ENCODE assay signal across 7 mouse cellular contexts in the genomic region with DNA sequence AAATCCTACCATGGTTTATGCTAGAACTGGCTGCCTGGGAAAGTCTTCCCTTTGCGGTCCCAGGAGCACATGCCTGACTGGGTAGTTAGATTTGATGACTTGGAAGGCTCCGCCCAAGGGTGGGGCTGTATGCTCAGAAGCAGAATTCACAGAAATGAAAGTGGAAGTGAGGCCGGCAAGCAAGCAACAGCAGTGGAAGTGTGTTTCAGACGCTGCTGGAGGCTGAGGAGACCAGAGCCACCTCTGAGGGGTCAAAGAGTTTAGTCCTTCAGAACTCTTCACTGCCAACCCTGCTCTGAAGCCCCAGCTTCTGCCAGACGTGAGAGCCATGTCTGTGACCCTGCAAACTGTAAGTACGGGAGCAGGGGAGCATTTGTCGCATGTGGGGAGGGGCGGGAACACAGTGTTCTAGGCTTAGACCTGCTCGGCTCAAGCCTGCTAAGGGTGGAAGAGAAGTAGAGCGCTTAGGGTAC. TPM values are rescaled to one million over a fixed set of nuclear protein-coding genes. Genes with fewer than 3 reads are reported as not detected.
DNase-seq lines count a peak whose midpoint lies in the region; ATAC-seq and TF ChIP-seq lines count a peak whose summit lies in the region.

TSS of gene Ifi35 (plus strand) at position 134 of the 473 bp plus-strand sequence.

- TF ChIP-seq CTCF in G1E (IDR thresholded peaks at IDR 0.05; ENCODE audit: low read depth, low read length), result no peak
- no peak for TF ChIP-seq CTCF in liver, postnatal 0 days (IDR thresholded peaks at IDR 0.05; ENCODE audit: low read depth)

- TF ChIP-seq EP300 in liver, postnatal 0 days (IDR thresholded peaks at IDR 0.05; ENCODE audit: low read depth), result peak; percentile 61

- intact Hi-C loops in left cerebral cortex, postnatal 36 days (cut with DNase I), result no loop called here

- H3K4me3 ChIP-seq in G1E (ENCODE audit: low read depth, low read length), result peak within 1 kb of the TSS; percentile 77
- H3K4me3 ChIP-seq in intestine, embryonic 14.5 days (ENCODE audit: low read depth, low read length), result peak within 1 kb of the TSS; percentile 39
- H3K4me3 ChIP-seq in liver, postnatal 0 days (ENCODE audit: low read depth, low read length), result peak within 1 kb of the TSS; percentile 84

- ATAC-seq in G1E (ENCODE audit: extremely low read depth, insufficient number of reproducible peaks, low FRiP score, poor library complexity, severe bottlenecking), result peak; percentile 79
- ATAC-seq in intestine, embryonic 14.5 days (replicated peaks; ENCODE audit: low FRiP score, low TSS enrichment, low read depth), result peak; percentile 47
- ATAC-seq in liver, postnatal 0 days, result peak; percentile 84

- H3K9ac ChIP-seq in intestine, embryonic 14.5 days (ENCODE audit: low read length), result peak within 1 kb of the TSS; percentile 42
- peak within 1 kb of the TSS; percentile 82 for H3K9ac ChIP-seq in liver, postnatal 0 days (replicated peaks)

- H3K4me1 ChIP-seq in G1E (ENCODE audit: insufficient read depth, low read depth, low read length), result peaks cover 72% of the 10 kb centered on the region
- H3K4me1 ChIP-seq in intestine, embryonic 14.5 days (replicated peaks; ENCODE audit: control insufficient read depth, insufficient read depth, low read length), result peaks cover 11% of the 10 kb centered on the region
- peaks cover 37% of the 10 kb centered on the region for H3K4me1 ChIP-seq in liver, postnatal 0 days (ENCODE audit: insufficient read depth)

- H3K4me2 ChIP-seq in intestine, embryonic 14.5 days (ENCODE audit: low read length), result peak within 1 kb of the TSS; percentile 50
- peak within 1 kb of the TSS; percentile 79 for H3K4me2 ChIP-seq in liver, postnatal 0 days (ENCODE audit: low read depth, low read length)

- no peaks in the 10 kb centered on the region for H3K27me3 ChIP-seq in G1E (ENCODE audit: insufficient read depth, low read length)
- no peaks in the 10 kb centered on the region for H3K27me3 ChIP-seq in intestine, embryonic 14.5 days (replicated peaks; ENCODE audit: control insufficient read depth, insufficient read depth, low read length)
- H3K27me3 ChIP-seq in liver, postnatal 0 days (ENCODE audit: insufficient read depth, low read length), result no peaks in the 10 kb centered on the region

- H3K36me3 ChIP-seq in G1E (replicated peaks), result peaks cover 49% of the 10 kb centered on the region
- H3K36me3 ChIP-seq in intestine, embryonic 14.5 days (ENCODE audit: control insufficient read depth, insufficient read depth, low read length), result peaks cover 27% of the 10 kb centered on the region
- H3K36me3 ChIP-seq in liver, postnatal 0 days (replicated peaks; ENCODE audit: insufficient read depth, low read length), result peaks cover 21% of the 10 kb centered on the region

- 24% methylated on average over 10 of the region's 10 CpGs for WGBS in intestine, embryonic 14.5 days
- WGBS in liver, postnatal 0 days (ENCODE audit: insufficient replicate concordance), result 2% methylated on average over 10 of the region's 10 CpGs

- DNase-seq in G1E (ENCODE audit: low spot score), result peak; percentile 32
- DNase-seq in adrenal gland, postnatal 25 days, result peak; percentile 75
- DNase-seq in gastrocnemius, postnatal 10 days, result peak; percentile 58
- DNase-seq in intestine, embryonic 14.5 days (ENCODE audit: low spot score), result peak; percentile 78
- DNase-seq in liver, postnatal 0 days, result peak; percentile 88
- DNase-seq in skeletal muscle tissue, adult 2 months (ENCODE audit: low read depth, low spot score), result peak; percentile 81
- no peak for DNase-seq in left cerebral cortex, postnatal 36 days (ENCODE audit: low spot score in 2 of 2)

- H3K27ac ChIP-seq in intestine, embryonic 14.5 days (ENCODE audit: low read depth), result peak within 1 kb of the TSS; percentile 44
- peak within 1 kb of the TSS; percentile 94 for H3K27ac ChIP-seq in liver, postnatal 0 days (ENCODE audit: low read depth)

- no peaks in the 10 kb centered on the region for H3K9me3 ChIP-seq in G1E (replicated peaks)
- no peaks in the 10 kb centered on the region for H3K9me3 ChIP-seq in intestine, embryonic 14.5 days (ENCODE audit: control insufficient read depth, low read length)
- no peaks in the 10 kb centered on the region for H3K9me3 ChIP-seq in liver, postnatal 0 days (ENCODE audit: low read length)

RNA-seq across cellular contexts. Expression of gene Ifi35, which starts in this region (rescaled TPM):
- total RNA-seq in G1E (2014; fragmentation: Nextera tagmentation), result 26.3 and 34.3 TPM in 2 replicates
- total RNA-seq in G1E (2017), result 48.4 and 54.8 TPM in 2 replicates
- polyA plus RNA-seq in G1E (2012), result 24.3 and 28.1 TPM in 2 replicates
- 33.5 and 39.5 TPM in 2 replicates for total RNA-seq in adrenal gland, postnatal 25 days (2021)
- 1 to 10 TPM; 6.6 to 7.2 TPM for total RNA-seq in gastrocnemius, postnatal 10 days (2021)
- 16.9 and 18.3 TPM in 2 replicates for polyA plus RNA-seq in intestine, embryonic 14.5 days (2014; fragmentation: Nextera tagmentation; extraction: Ambion mirVana)
- polyA plus RNA-seq in liver, postnatal 0 days (2015; fragmentation: Nextera tagmentation; extraction: Ambion mirVana), result 27.2 and 28.2 TPM in 2 replicates
- total RNA-seq in left cerebral cortex, postnatal 36 days (2021), result 1 to 10 TPM; 3.2 to 3.4 TPM

Comparison
In these comparisons a context has a peak if more than half of its experiments do, and no peak if none do; other contexts are left out.
1. DNase-seq: peak in G1E (single experiment), adrenal gland, postnatal 25 days (single experiment), gastrocnemius, postnatal 10 days (single experiment), intestine, embryonic 14.5 days (single experiment), liver, postnatal 0 days (single experiment) and skeletal muscle tissue, adult 2 months (single experiment); none in left cerebral cortex, postnatal 36 days (0 of 2).
2. Peak in every context shown above with its lines, with median percentiles within 50 percentile points of each other: ATAC-seq and H3K4me3 ChIP-seq.